21 mouse cellular contexts compared by ENCODE assay signal in genomic region chr17:29092497-29092896, GRCm38 (mm10). TPM values are rescaled to one million over a fixed set of nuclear protein-coding genes. Genes with fewer than 3 reads are reported as not detected.
DNase-seq lines count a peak whose midpoint lies in the region; ATAC-seq and TF ChIP-seq lines count a peak whose summit lies in the region.
"Had no signal": no experiment of that assay in that cellular context is flagged by ENCODE, and none has a peak within 500 bp of the region (broad histone marks: within the 10 kb centered on the region; RNA-seq: fewer than 3 reads in every experiment).

No protein-coding gene starts in this region.

- H3K9me3 ChIP-seq in midbrain, postnatal 0 days (ENCODE audit: low read length) = no peaks in the 10 kb centered on the region
- H3K9me3 ChIP-seq in midbrain, embryonic 16.5 days (replicated peaks; ENCODE audit: control insufficient read depth, low read length, poor library complexity, severe bottlenecking) = no peaks in the 10 kb centered on the region
- H3K9me3 ChIP-seq in ES-Bruce4 (replicated peaks; ENCODE audit: control insufficient read depth, insufficient read depth, low read length, poor library complexity, severe bottlenecking) = no peaks in the 10 kb centered on the region
- H3K9me3 ChIP-seq in intestine, embryonic 16.5 days (ENCODE audit: control insufficient read depth, low read length) = no peaks in the 10 kb centered on the region
- H3K9me3 ChIP-seq: heart, embryonic 12.5 days; hindbrain, embryonic 13.5 days; limb, embryonic 15.5 days; liver, embryonic 15.5 days; midbrain, embryonic 10.5 days had no signal

- DNase-seq in left cerebral cortex, postnatal 4 days = peak; percentile 25
- no peak for DNase-seq in left cerebral cortex, postnatal 14 days (ENCODE audit: low spot score in 2 of 2)
- DNase-seq in midbrain, postnatal 0 days (ENCODE audit: low spot score) = peak; percentile 21
- no peak for DNase-seq in spleen, postnatal 36 days (ENCODE audit: low spot score in 2 of 2)
- DNase-seq: adrenal gland, postnatal 25 days; B cell, adult 2 months; cerebellum, adult 18-20 months; gastrocnemius, adult 2 months; kidney, adult 9 months; lung, postnatal 14 days had no signal

- no peak overlapping the region for H3K4me2 ChIP-seq in midbrain, postnatal 0 days (ENCODE audit: low read depth, low read length, poor library complexity, severe bottlenecking)
- no peak overlapping the region for H3K4me2 ChIP-seq in midbrain, embryonic 16.5 days (ENCODE audit: low read length)
- no peak overlapping the region for H3K4me2 ChIP-seq in intestine, embryonic 16.5 days (ENCODE audit: low read depth, low read length)

- WGBS in midbrain, postnatal 0 days = 61% methylated on average over 5 of the region's 5 CpGs
- 59% methylated on average over 5 of the region's 5 CpGs for WGBS in midbrain, embryonic 16.5 days
- WGBS in intestine, embryonic 16.5 days = 55% methylated on average over 5 of the region's 5 CpGs

- no peaks in the 10 kb centered on the region for H3K27me3 ChIP-seq in midbrain, postnatal 0 days (ENCODE audit: insufficient read depth, low read length)
- H3K27me3 ChIP-seq in midbrain, embryonic 16.5 days (ENCODE audit: control insufficient read depth, insufficient read depth, low read depth, low read length) = no peaks in the 10 kb centered on the region
- H3K27me3 ChIP-seq in ES-Bruce4 (ENCODE audit: control insufficient read depth, insufficient read depth, low read length, poor library complexity, severe bottlenecking) = peaks cover 5% of the 10 kb centered on the region; the same call in 1 of the 2 replicates
- no peaks in the 10 kb centered on the region for H3K27me3 ChIP-seq in intestine, embryonic 16.5 days (replicated peaks; ENCODE audit: control insufficient read depth, insufficient read depth, low read length)

- no peak overlapping the region for H3K4me3 ChIP-seq in midbrain, postnatal 0 days (ENCODE audit: low read depth, low read length)
- no peak overlapping the region for H3K4me3 ChIP-seq in midbrain, embryonic 16.5 days (ENCODE audit: low read depth, low read length)
- peak overlapping the region; percentile 36 for H3K4me3 ChIP-seq in ES-Bruce4 (ENCODE audit: low read depth, low read length)
- peak overlapping the region; percentile 42 for H3K4me3 ChIP-seq in embryonic fibroblast, embryonic 13.5 days (ENCODE audit: insufficient read depth, low read length)
- H3K4me3 ChIP-seq in intestine, embryonic 16.5 days (ENCODE audit: low read length) = no peak overlapping the region
- H3K4me3 ChIP-seq: limb, embryonic 15.5 days had no signal

- TF ChIP-seq EP300 in ES-Bruce4 (IDR thresholded peaks at IDR 0.05; ENCODE audit: insufficient read depth, low read depth, low read length) = no peak

- H3K27ac ChIP-seq in midbrain, postnatal 0 days (ENCODE audit: low read depth, low read length) = no peak overlapping the region
- H3K27ac ChIP-seq in midbrain, embryonic 16.5 days (ENCODE audit: low read length) = no peak overlapping the region
- H3K27ac ChIP-seq in ES-Bruce4 (ENCODE audit: insufficient read depth, low read length) = 0 out of 2 replicates have a peak overlapping the region, but pooled peaks have one; percentile 3
- peak overlapping the region; percentile 89 for H3K27ac ChIP-seq in embryonic fibroblast, embryonic 13.5 days (ENCODE audit: insufficient read depth, low read length)
- no peak overlapping the region for H3K27ac ChIP-seq in intestine, embryonic 16.5 days (ENCODE audit: low read length)
- H3K27ac ChIP-seq: hindbrain, embryonic 13.5 days; limb, embryonic 15.5 days; liver, embryonic 15.5 days; midbrain, embryonic 10.5 days had no signal

- TF ChIP-seq CTCF in midbrain, postnatal 0 days (IDR thresholded peaks at IDR 0.05) = no peak
- no peak for TF ChIP-seq CTCF in ES-Bruce4 (IDR thresholded peaks at IDR 0.05; ENCODE audit: low read depth, low read length)
- TF ChIP-seq CTCF in embryonic fibroblast, embryonic 13.5 days (IDR thresholded peaks at IDR 0.05; ENCODE audit: borderline replicate concordance, insufficient read depth, low read length) = no peak

- TF ChIP-seq POLR2A in ES-Bruce4 (IDR thresholded peaks at IDR 0.05; ENCODE audit: insufficient read depth, low read length) = no peak
- TF ChIP-seq POLR2A in embryonic fibroblast, embryonic 13.5 days (IDR thresholded peaks at IDR 0.05; ENCODE audit: low read depth, low read length) = no peak

- no peaks in the 10 kb centered on the region for H3K4me1 ChIP-seq in midbrain, postnatal 0 days (ENCODE audit: insufficient read depth, low read length)
- H3K4me1 ChIP-seq in midbrain, embryonic 16.5 days (ENCODE audit: control insufficient read depth, insufficient read depth, low read length) = peaks cover 8% of the 10 kb centered on the region
- H3K4me1 ChIP-seq in ES-Bruce4 (ENCODE audit: control insufficient read depth, insufficient read depth, low read length) = peaks cover 3% of the 10 kb centered on the region
- no peaks in the 10 kb centered on the region for H3K4me1 ChIP-seq in embryonic fibroblast, embryonic 13.5 days (ENCODE audit: control insufficient read depth, insufficient read depth, low read length)
- H3K4me1 ChIP-seq in intestine, embryonic 16.5 days (ENCODE audit: control insufficient read depth, insufficient read depth, low read length) = peaks cover 16% of the 10 kb centered on the region

- intact Hi-C loops in left cerebral cortex, postnatal 4 days (cut with DNase I) = loop anchor here (5.0 kb wide), 1 partner anchor 35 kb away; no protein-coding TSS in a partner anchor
- intact Hi-C loops in left cerebral cortex, postnatal 14 days (cut with DNase I) = no loop called here

- no peaks in the 10 kb centered on the region for H3K36me3 ChIP-seq in midbrain, postnatal 0 days (ENCODE audit: insufficient read depth, low read length)
- no peaks in the 10 kb centered on the region for H3K36me3 ChIP-seq in midbrain, embryonic 16.5 days (ENCODE audit: control insufficient read depth, insufficient read depth, low read length)
- peaks cover 4% of the 10 kb centered on the region for H3K36me3 ChIP-seq in ES-Bruce4 (ENCODE audit: control insufficient read depth, insufficient read depth, low read length, poor library complexity, severe bottlenecking)
- H3K36me3 ChIP-seq in intestine, embryonic 16.5 days (ENCODE audit: control insufficient read depth, insufficient read depth, low read length) = no peaks in the 10 kb centered on the region
- H3K36me3 ChIP-seq: heart, embryonic 12.5 days; hindbrain, embryonic 13.5 days; limb, embryonic 15.5 days; liver, embryonic 15.5 days; midbrain, embryonic 10.5 days had no signal

- no peak overlapping the region for H3K9ac ChIP-seq in midbrain, postnatal 0 days (replicated peaks; ENCODE audit: low read length, poor library complexity, severe bottlenecking)
- no peak overlapping the region for H3K9ac ChIP-seq in midbrain, embryonic 16.5 days (ENCODE audit: low read depth, low read length)
- H3K9ac ChIP-seq in ES-Bruce4 (ENCODE audit: low read depth, poor library complexity, severe bottlenecking) = peak overlapping the region; percentile 66
- no peak overlapping the region for H3K9ac ChIP-seq in intestine, embryonic 16.5 days (ENCODE audit: low read depth, low read length)
- H3K9ac ChIP-seq: hindbrain, embryonic 13.5 days; limb, embryonic 15.5 days; liver, embryonic 15.5 days had no signal

- ATAC-seq in midbrain, postnatal 0 days (ENCODE audit: low FRiP score) = no peak
- ATAC-seq in midbrain, embryonic 16.5 days = no peak
- ATAC-seq in intestine, embryonic 16.5 days = no peak
- ATAC-seq: activated CD4-positive, CD25-positive, alpha-beta regulatory T cell, adult 4 months had no signal

RNA-seq across cellular contexts. Expression of gene Cdkn1a, which starts 1.7 kb away (rescaled TPM):
- 10 to 100 TPM; 29.6 to 34.4 TPM for total RNA-seq in left cerebral cortex, postnatal 4 days (2021)
- total RNA-seq in left cerebral cortex, postnatal 14 days (2021) = 10 to 100 TPM; 25.7 to 35.7 TPM
- 44.4 and 57.7 TPM in 2 replicates for total RNA-seq in midbrain, postnatal 0 days (2014; rRNA removed)
- polyA plus RNA-seq in midbrain, postnatal 0 days (2015; fragmentation: Nextera tagmentation; extraction: Ambion mirVana) = 220 and 237 TPM in 2 replicates
- polyA plus RNA-seq in midbrain, embryonic 16.5 days (2015; fragmentation: Nextera tagmentation; extraction: Ambion mirVana) = 115 and 148 TPM in 2 replicates
- polyA plus RNA-seq in ES-Bruce4 (2011; ENCODE audit: insufficient read depth, insufficient read length, low read depth, missing spikeins) = 171 and 178 TPM in 2 replicates
- 453 and 677 TPM in 2 replicates for polyA plus RNA-seq in embryonic fibroblast, embryonic 13.5 days (2011; ENCODE audit: insufficient read length, low read depth, missing spikeins)
- polyA plus RNA-seq in intestine, embryonic 16.5 days (2015; fragmentation: Nextera tagmentation; extraction: Ambion mirVana) = 107 and 114 TPM in 2 replicates

RNA-seq across cellular contexts. Expression of gene Rab44, which starts 21.4 kb away (rescaled TPM):
- total RNA-seq in left cerebral cortex, postnatal 4 days (2021) = 1 to 10 TPM in 1 of 2 experiments, under 1 TPM in 1; 0.54 to 1.0 TPM
- not detected for total RNA-seq in left cerebral cortex, postnatal 14 days (2021)
- total RNA-seq in midbrain, postnatal 0 days (2014; rRNA removed) = not detected in 2 replicates
- polyA plus RNA-seq in midbrain, postnatal 0 days (2015; fragmentation: Nextera tagmentation; extraction: Ambion mirVana) = not detected in 2 replicates
- polyA plus RNA-seq in midbrain, embryonic 16.5 days (2015; fragmentation: Nextera tagmentation; extraction: Ambion mirVana) = 0.08 and 0.17 TPM in 2 replicates
- polyA plus RNA-seq in ES-Bruce4 (2011; ENCODE audit: insufficient read depth, insufficient read length, low read depth, missing spikeins) = not detected in 2 replicates
- polyA plus RNA-seq in embryonic fibroblast, embryonic 13.5 days (2011; ENCODE audit: insufficient read length, low read depth, missing spikeins) = not detected in 2 replicates
- 0.34 and 0.70 TPM in 2 replicates for polyA plus RNA-seq in intestine, embryonic 16.5 days (2015; fragmentation: Nextera tagmentation; extraction: Ambion mirVana)
- polyA plus RNA-seq: activated CD4-positive, CD25-positive, alpha-beta regulatory T cell, adult 4 months; testis, adult 2 months had no signal

Comparison
In these comparisons a context has a peak if more than half of its experiments do, and no peak if none do; other contexts are left out.
1. DNase-seq: peak in left cerebral cortex, postnatal 4 days (single experiment) and midbrain, postnatal 0 days (single experiment); none in left cerebral cortex, postnatal 14 days (0 of 2) and spleen, postnatal 36 days (0 of 2).
2. H3K27ac ChIP-seq: peak in ES-Bruce4 (single experiment) and embryonic fibroblast, embryonic 13.5 days (single experiment); none in midbrain, postnatal 0 days (single experiment), midbrain, embryonic 16.5 days (single experiment) and intestine, embryonic 16.5 days (single experiment).
3. H3K4me3 ChIP-seq: peak in ES-Bruce4 (single experiment) and embryonic fibroblast, embryonic 13.5 days (single experiment); none in midbrain, postnatal 0 days (single experiment), midbrain, embryonic 16.5 days (single experiment) and intestine, embryonic 16.5 days (single experiment).